Mouse (Mus musculus): ENCODE measurements around the gene Acpp.

The Acpp gene

GRCm38 (mm10) chr9:104256085-104256484, 81.5 kb downstream of the Acpp start:
- in situ Hi-C loops (cut with MboI, MseI), result loop anchor here (25.0 kb wide), 1 partner anchor 894 kb away; the partner anchor contains the start of gene Cdv3

GRCm38 (mm10) chr9:104254408-104255180, 83.0 kb downstream of the Acpp start:
- in situ Hi-C loops (cut with MboI, MseI), result loop anchor here (25.0 kb wide), 1 partner anchor 892 kb away; the partner anchor contains the start of gene Cdv3

- in situ Hi-C loops (cut with MboI, MseI), result loop anchor here (25.0 kb wide), 1 partner anchor 890 kb away; the partner anchor contains the start of gene Cdv3
These were observed 84.9 kb downstream of the Acpp start for GRCm38 (mm10) chr9:104252637-104253036.

GRCm38 (mm10) chr9:104251687-104252086, 85.9 kb downstream of the Acpp start:
- in situ Hi-C loops (cut with MboI, MseI), result loop anchor here (25.0 kb wide), 1 partner anchor 889 kb away; the partner anchor contains the start of gene Cdv3

- in situ Hi-C loops (cut with MboI, MseI), result loop anchor here (25.0 kb wide), 1 partner anchor 889 kb away; the partner anchor contains the start of gene Cdv3
These were observed 86.4 kb downstream of the Acpp start for GRCm38 (mm10) chr9:104251111-104251510.

- in situ Hi-C loops (cut with MboI, MseI), result no loop called here
These were observed 90.1 kb downstream of the Acpp start for GRCm38 (mm10) chr9:104247307-104247987.

GRCm38 (mm10) chr9:104243799-104244466, 93.6 kb downstream of the Acpp start:
- in situ Hi-C loops (cut with MboI, MseI), result no loop called here

GRCm38 (mm10) chr9:104240146-104240545, 97.4 kb downstream of the Acpp start:
- in situ Hi-C loops (cut with MboI, MseI), result no loop called here

GRCm38 (mm10) chr9:104239076-104239475, 98.5 kb downstream of the Acpp start:
- in situ Hi-C loops (cut with MboI, MseI), result no loop called here
